ENCODE assay signal across 8 mouse cellular contexts in genomic region chr11:17160242-17160641, GRCm38 (mm10). TPM values are rescaled to one million over a fixed set of nuclear protein-coding genes. Genes with fewer than 3 reads are reported as not detected.
DNase-seq lines count a peak whose midpoint lies in the region; ATAC-seq and TF ChIP-seq lines count a peak whose summit lies in the region.

No protein-coding gene starts in this region.

- intact Hi-C loops in heart, postnatal 14 days (cut with DNase I): loop anchor here (2.0 to 5.0 kb wide), 2 partner anchors 53 to 208 kb away; partner anchors contain the start of gene Fbxo48

- peak overlapping the region; percentile 94 for H3K9ac ChIP-seq in ES-E14 (ENCODE audit: insufficient read depth, low read depth, low read length, poor library complexity, severe bottlenecking)
- H3K9ac ChIP-seq in neural tube, embryonic 14.5 days (replicated peaks; ENCODE audit: low read depth, low read length): peak overlapping the region; percentile 98

- H3K4me1 ChIP-seq in ES-E14 (ENCODE audit: control insufficient read depth in 2 of 2, insufficient read depth in 2 of 2, low read length in 2 of 2, poor library complexity in 1 of 2): peaks cover 7 to 12% of the 10 kb centered on the region in 2 experiments
- peaks cover 19% of the 10 kb centered on the region for H3K4me1 ChIP-seq in brown adipose tissue, adult 24 weeks (ENCODE audit: control insufficient read depth, insufficient read depth, insufficient read length, low read length)
- H3K4me1 ChIP-seq in neural tube, embryonic 14.5 days (ENCODE audit: control insufficient read depth, insufficient read depth, low read length): peaks cover 17% of the 10 kb centered on the region
- 0 out of 2 replicates have a peak, but pooled peaks cover 2% of the 10 kb centered on the region for H3K4me1 ChIP-seq in thymus, adult 2 months (replicated peaks; ENCODE audit: control insufficient read depth, insufficient read depth, low read length)

- in situ Hi-C loops in ES-E14 (cut with MboI; ENCODE audit: low sequenced_read_pairs in 2 of 2, unreplicated experiment in 2 of 2): no loop called here

- H3K4me3 ChIP-seq in ES-E14 (ENCODE audit: insufficient read depth in 1 of 2, low read depth in 1 of 2, low read length in 2 of 2, poor library complexity in 1 of 2, severe bottlenecking in 1 of 2): peak overlapping the region; percentile 74 to 82
- H3K4me3 ChIP-seq in brown adipose tissue, adult 24 weeks (ENCODE audit: insufficient read depth, low read depth, low read length): peak overlapping the region; percentile 93
- peak overlapping the region; percentile 97 for H3K4me3 ChIP-seq in neural tube, embryonic 14.5 days (ENCODE audit: low read depth, low read length)
- H3K4me3 ChIP-seq in thymus, adult 2 months (ENCODE audit: control insufficient read depth, insufficient read depth, low read length): peak overlapping the region; percentile 69

- peak overlapping the region; percentile 73 for H3K4me2 ChIP-seq in neural tube, embryonic 14.5 days (ENCODE audit: low read depth, low read length)

- H3K27ac ChIP-seq in ES-E14 (ENCODE audit: insufficient read depth, low read depth, low read length, poor library complexity, severe bottlenecking): peak overlapping the region; percentile 38; the same call in 1 of the 2 replicates
- H3K27ac ChIP-seq in brown adipose tissue, adult 24 weeks (replicated peaks; ENCODE audit: low read depth, low read length): 0 out of 2 replicates have a peak overlapping the region, but pooled peaks have one; percentile 72
- H3K27ac ChIP-seq in neural tube, embryonic 14.5 days (ENCODE audit: low read depth, low read length): peak overlapping the region; percentile 96
- H3K27ac ChIP-seq in thymus, adult 2 months (ENCODE audit: control insufficient read depth, insufficient read depth, low read length): peak overlapping the region; percentile 73

- H3K27me3 ChIP-seq in neural tube, embryonic 14.5 days (ENCODE audit: control insufficient read depth, insufficient read depth, low read length): no peaks in the 10 kb centered on the region
- no peaks in the 10 kb centered on the region for H3K27me3 ChIP-seq in thymus, adult 2 months (ENCODE audit: control insufficient read depth, insufficient read depth, low read length)

- no peak for DNase-seq in ES-E14 (ENCODE audit: low read depth, low spot score)
- DNase-seq in heart, postnatal 14 days: peak; percentile 33 to 60
- peak; percentile 37 for DNase-seq in large intestine, adult 2 months (ENCODE audit: low read depth, low spot score)
- DNase-seq in lung, adult 18-20 months: peak; percentile 61 to 76
- peak; percentile 55 for DNase-seq in thymus, adult 2 months

- peak; percentile 83 for ATAC-seq in erythroid progenitor cell, adult 5-6 weeks (replicated peaks; ENCODE audit: low FRiP score, poor library complexity, severe bottlenecking)
- ATAC-seq in neural tube, embryonic 14.5 days (ENCODE audit: low read depth): no peak

- TF ChIP-seq CTCF in thymus, adult 2 months (IDR thresholded peaks at IDR 0.05; ENCODE audit: borderline replicate concordance, control insufficient read depth, extremely low read depth, insufficient read depth, low read length, poor library complexity): no peak

- TF ChIP-seq POLR2A in thymus, adult 2 months (IDR thresholded peaks at IDR 0.05; ENCODE audit: control insufficient read depth, extremely low read depth, insufficient read depth, low read length, poor library complexity): no peak

- no peaks in the 10 kb centered on the region for H3K9me3 ChIP-seq in ES-E14 (ENCODE audit: control insufficient read depth, insufficient read depth, low read depth, low read length)
- H3K9me3 ChIP-seq in neural tube, embryonic 14.5 days (ENCODE audit: control insufficient read depth, low read length): no peaks in the 10 kb centered on the region

- 0% methylated on average over 12 of the region's 12 CpGs for WGBS in large intestine, adult 2 months
- WGBS in neural tube, embryonic 14.5 days: 3% methylated on average over 12 of the region's 12 CpGs
- under 1% methylated on average over 12 of the region's 12 CpGs for WGBS in thymus, adult 2 months

- no peaks in the 10 kb centered on the region for H3K36me3 ChIP-seq in ES-E14 (ENCODE audit: control insufficient read depth, insufficient read depth, low read length, poor library complexity, severe bottlenecking)
- H3K36me3 ChIP-seq in neural tube, embryonic 14.5 days (ENCODE audit: control insufficient read depth, insufficient read depth, low read length): no peaks in the 10 kb centered on the region
- no peaks in the 10 kb centered on the region for H3K36me3 ChIP-seq in thymus, adult 2 months (ENCODE audit: control insufficient read depth, insufficient read depth, low read length)

TF ChIP-seq in ES-E14, 5 proteins besides CTCF, POLR2A, EP300 and RAD21:
- TF ChIP-seq HCFC1 (IDR thresholded peaks at IDR 0.05; ENCODE audit: borderline replicate concordance, insufficient read depth, low read length) (no peak), ZNF384 (IDR thresholded peaks at IDR 0.05; ENCODE audit: low read depth, low read length) (no peak), MAFK (IDR thresholded peaks at IDR 0.05; ENCODE audit: insufficient read depth, low read depth, low read length) (no peak), CHD2 (IDR thresholded peaks at IDR 0.05; ENCODE audit: low read depth, low read length) (no peak), ZC3H11A (IDR thresholded peaks at IDR 0.05; ENCODE audit: borderline replicate concordance, low read depth, low read length) (no peak)

RNA-seq across cellular contexts. Expression of gene Ppp3r1, which starts 1.2 kb away (rescaled TPM):
- total RNA-seq in ES-E14 (2012; rRNA removed): 19.1 and 32.9 TPM in 2 replicates
- polyA plus RNA-seq in brown adipose tissue, adult 24 weeks (2012; ENCODE audit: insufficient read depth, insufficient read length, missing spikeins): 40.5 and 45.0 TPM in 2 replicates
- 26.0 and 28.1 TPM in 2 replicates for total RNA-seq in erythroid progenitor cell, adult 5-6 weeks (2015; ENCODE audit: low replicate concordance)
- 20.2 and 20.4 TPM in 2 replicates for total RNA-seq in erythroid progenitor cell, adult 5-6 weeks (2017; ENCODE audit: low replicate concordance)
- total RNA-seq in heart, postnatal 14 days (2021): 10 to 100 TPM; 66.5 to 69.7 TPM
- 17.3 and 22.2 TPM in 2 replicates for polyA plus RNA-seq in large intestine, adult 2 months (2012; rRNA removed)
- 258 and 262 TPM in 2 replicates for polyA plus RNA-seq in neural tube, embryonic 14.5 days (2014; fragmentation: Nextera tagmentation; extraction: Ambion mirVana)
- polyA plus RNA-seq in thymus, adult 2 months (2012; rRNA removed): 42.5 and 77.9 TPM in 2 replicates

RNA-seq across cellular contexts. Expression of gene Wdr92, which starts 21.7 kb away (rescaled TPM):
- total RNA-seq in ES-E14 (2012; rRNA removed): 20.3 and 31.5 TPM in 2 replicates
- 21.1 and 21.2 TPM in 2 replicates for polyA plus RNA-seq in brown adipose tissue, adult 24 weeks (2012; ENCODE audit: insufficient read depth, insufficient read length, missing spikeins)
- total RNA-seq in erythroid progenitor cell, adult 5-6 weeks (2015; ENCODE audit: low replicate concordance): 10.5 and 13.3 TPM in 2 replicates
- 4.7 and 8.2 TPM in 2 replicates for total RNA-seq in erythroid progenitor cell, adult 5-6 weeks (2017; ENCODE audit: low replicate concordance)
- total RNA-seq in heart, postnatal 14 days (2021): 1 to 10 TPM; 7.6 to 10.0 TPM
- 6.8 and 7.3 TPM in 2 replicates for polyA plus RNA-seq in large intestine, adult 2 months (2012; rRNA removed)
- 18.4 and 20.4 TPM in 2 replicates for polyA plus RNA-seq in neural tube, embryonic 14.5 days (2014; fragmentation: Nextera tagmentation; extraction: Ambion mirVana)
- polyA plus RNA-seq in thymus, adult 2 months (2012; rRNA removed): 13.9 and 15.5 TPM in 2 replicates

RNA-seq across cellular contexts. Expression of gene Pno1, which starts 51.1 kb away (rescaled TPM):
- 67.4 and 113 TPM in 2 replicates for total RNA-seq in ES-E14 (2012; rRNA removed)
- polyA plus RNA-seq in brown adipose tissue, adult 24 weeks (2012; ENCODE audit: insufficient read depth, insufficient read length, missing spikeins): 56.6 and 63.8 TPM in 2 replicates
- total RNA-seq in erythroid progenitor cell, adult 5-6 weeks (2015; ENCODE audit: low replicate concordance): 9.2 and 11.5 TPM in 2 replicates
- 6.4 and 9.6 TPM in 2 replicates for total RNA-seq in erythroid progenitor cell, adult 5-6 weeks (2017; ENCODE audit: low replicate concordance)
- 10 to 100 TPM; 24.2 to 28.3 TPM for total RNA-seq in heart, postnatal 14 days (2021)
- polyA plus RNA-seq in large intestine, adult 2 months (2012; rRNA removed): 4.5 and 4.9 TPM in 2 replicates
- polyA plus RNA-seq in neural tube, embryonic 14.5 days (2014; fragmentation: Nextera tagmentation; extraction: Ambion mirVana): 52.6 and 56.1 TPM in 2 replicates
- 3.7 and 4.4 TPM in 2 replicates for polyA plus RNA-seq in thymus, adult 2 months (2012; rRNA removed)

Comparison
In these comparisons a context has a peak if more than half of its experiments do, and no peak if none do; other contexts are left out.
1. H3K27ac ChIP-seq: peak in every context shown above with its lines; median percentile 96 in neural tube, embryonic 14.5 days; 73 in thymus, adult 2 months; 72 in brown adipose tissue, adult 24 weeks; 38 in ES-E14.